Mouse (Mus musculus) megakaryocyte, adult 5-6 weeks (primary cell): ENCODE data around the gene Auts2. TPM values are rescaled to one million over a fixed set of nuclear protein-coding genes. Genes with fewer than 3 reads are reported as not detected.

Experiments
- ATAC-seq: 2 replicates; pipeline ENCODE4 v1.8.0; 2016; ENCODE audit warnings: mild to moderate bottlenecking, inconsistent platforms; ENCODE audit not compliant: poor library complexity, severe bottlenecking
- total RNA-seq, 2 experiments: library from RNA; stranded (forward) in 1 of 2; stranded (reverse) in 1 of 2; fragments of 153-499, 151-499 nt in 1 of 2; fragments of 221-1000, 200-1000 nt in 1 of 2; gene quantifications; 2 replicates each; pipeline versions ENCODE4 v1.2.3 to v1.2.4; 2015 to 2017

Auts2 gene
- total RNA-seq, 2 experiments from 2014 or later = 0.42 to 1.1 TPM

- ATAC-seq = no peak
Observed at GRCm38 (mm10) chr5:131595730-131596129, 947.4 kb downstream of the Auts2 start.

GRCm38 (mm10) chr5:131594597-131594996 is 948.5 kb downstream of the Auts2 start:
- no peak for ATAC-seq

DNA sequence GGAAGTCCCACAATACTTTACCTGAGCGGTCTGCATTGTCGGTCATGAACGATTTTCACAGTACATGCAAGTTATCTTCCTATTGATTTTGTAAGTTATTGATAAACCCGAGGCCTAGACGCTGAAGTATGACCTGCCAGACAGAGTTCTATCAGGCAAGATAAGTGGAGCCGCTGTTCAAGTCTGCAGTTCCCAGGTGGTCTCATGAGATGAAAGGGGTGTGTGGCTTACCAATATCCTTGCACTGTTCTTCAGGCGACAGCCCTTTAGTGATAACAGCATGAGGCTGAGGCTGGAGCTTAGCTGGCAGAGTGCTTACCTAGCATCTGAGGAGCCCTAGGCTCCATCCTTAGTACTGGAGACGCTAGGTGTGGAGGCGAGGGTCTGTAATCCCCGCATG is 949.9 kb downstream of the Auts2 start:
- no peak for ATAC-seq

DNA sequence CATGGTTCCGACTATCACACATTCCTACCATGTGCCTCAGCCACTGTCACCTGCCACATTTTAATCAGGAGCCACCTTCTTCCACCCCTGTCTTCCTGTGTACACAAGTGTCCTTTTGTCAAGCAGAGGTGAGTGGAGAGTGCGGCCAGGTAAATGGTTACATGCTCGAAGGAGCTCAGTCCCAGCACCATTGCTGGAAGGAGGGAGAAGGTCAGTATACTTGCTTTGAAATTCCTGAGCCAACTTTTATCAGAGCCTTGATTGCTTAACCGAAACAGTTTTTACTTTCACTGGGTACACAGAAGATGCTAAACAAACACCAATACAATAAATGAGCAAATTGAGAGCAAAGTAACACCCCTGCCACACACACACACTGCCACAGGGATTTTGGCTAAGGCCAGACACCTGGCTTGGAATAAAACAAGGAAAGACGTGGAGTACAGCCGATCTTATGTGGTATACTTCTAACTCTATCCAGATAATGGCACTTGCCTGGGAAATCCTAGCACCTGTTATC is 953.1 kb downstream of the Auts2 start:
- ATAC-seq = no peak

DNA sequence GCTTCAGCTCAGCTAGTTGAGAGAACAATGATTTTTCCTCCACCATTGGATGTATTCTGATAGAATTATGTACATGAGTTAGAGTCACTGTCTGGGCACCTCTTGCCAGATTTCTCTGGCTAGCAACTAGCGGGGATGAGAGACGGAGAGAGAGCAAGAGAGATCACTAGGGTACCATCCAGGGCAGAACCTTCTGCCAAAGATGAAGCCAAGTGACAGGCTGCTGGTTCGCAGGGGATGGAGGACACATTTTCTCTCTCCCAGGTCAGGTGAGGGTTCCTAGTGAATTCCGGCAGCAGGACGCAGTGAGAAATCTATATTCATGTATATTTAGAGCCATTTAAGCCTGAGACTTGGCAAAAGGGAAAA is 956.8 kb downstream of the Auts2 start:
- no peak for ATAC-seq

DNA sequence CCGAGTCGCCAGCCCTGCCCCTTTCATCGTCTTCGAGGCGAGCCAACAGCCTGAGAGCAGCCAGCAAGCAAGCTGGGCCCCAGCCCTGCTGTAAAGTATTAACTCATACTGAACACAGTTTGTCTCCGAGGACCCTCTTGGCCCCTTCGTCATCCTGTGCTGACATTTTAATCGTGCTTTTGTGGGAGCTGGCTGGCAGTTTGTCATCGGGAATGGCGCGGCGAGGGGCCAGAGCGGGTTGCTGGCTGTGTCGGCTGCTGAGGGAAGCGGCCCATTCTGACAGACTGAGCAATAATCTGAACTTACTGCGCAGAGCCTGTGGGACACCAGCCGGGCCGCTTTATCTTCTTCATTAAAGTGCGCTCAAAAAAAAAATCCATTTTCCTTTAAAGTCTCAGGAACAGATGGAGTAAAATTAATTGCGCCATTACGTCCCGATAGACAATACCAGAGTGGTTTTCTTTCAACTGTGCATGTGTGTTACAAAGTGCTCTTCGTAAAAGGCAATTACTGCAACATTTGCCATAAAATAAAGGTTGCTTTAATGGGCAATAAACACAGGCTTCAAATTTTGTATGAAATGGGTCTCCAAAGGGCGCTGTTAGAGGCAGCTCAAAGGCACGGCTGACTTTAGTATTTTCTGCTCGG is 957.3 kb downstream of the Auts2 start:
- no peak for ATAC-seq

DNA sequence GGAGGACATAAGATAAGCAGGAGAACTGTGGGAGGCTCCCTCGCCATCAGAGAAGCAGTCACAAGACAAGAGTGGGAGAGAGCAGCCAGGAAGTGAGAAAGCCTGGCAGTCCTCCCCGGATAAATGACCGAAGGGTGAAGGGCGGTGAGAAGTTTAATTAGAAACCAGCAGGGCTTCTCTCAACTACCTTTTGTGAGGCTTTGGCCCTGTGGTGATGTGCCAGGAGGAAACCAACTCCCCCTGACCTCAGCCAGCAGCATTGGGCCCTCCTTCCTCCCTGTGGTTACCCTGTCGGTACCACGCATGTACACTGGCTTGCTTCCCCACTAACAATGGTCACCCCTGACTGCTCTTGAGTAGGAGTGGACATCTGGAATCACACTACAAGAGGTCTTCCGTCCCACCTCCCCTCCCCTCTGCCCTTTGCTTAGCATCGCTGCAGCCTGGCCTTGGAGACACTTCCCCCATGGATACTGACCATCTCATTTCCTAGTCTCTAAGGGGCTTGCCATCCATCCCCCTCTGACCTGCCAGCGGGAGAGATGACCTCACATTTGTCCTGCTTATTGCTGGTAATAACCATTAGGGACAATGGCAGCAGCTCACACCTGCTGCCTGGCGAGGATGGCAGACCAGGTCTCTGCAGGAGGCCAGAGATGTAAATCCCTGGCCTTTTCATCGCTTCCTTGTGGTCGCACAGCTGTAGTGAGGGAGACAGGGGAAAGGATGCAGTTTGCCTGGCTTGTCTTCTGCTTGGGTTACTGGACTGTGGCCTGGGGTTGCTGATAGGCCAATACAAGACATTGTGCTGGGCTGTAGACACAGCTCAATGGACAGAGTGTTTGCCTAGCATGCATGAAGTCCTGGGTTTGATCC is 958.6 kb downstream of the Auts2 start:
- no peak for ATAC-seq

- no peak for ATAC-seq
Observed at GRCm38 (mm10) chr5:131581110-131582050, 961.8 kb downstream of the Auts2 start.

DNA sequence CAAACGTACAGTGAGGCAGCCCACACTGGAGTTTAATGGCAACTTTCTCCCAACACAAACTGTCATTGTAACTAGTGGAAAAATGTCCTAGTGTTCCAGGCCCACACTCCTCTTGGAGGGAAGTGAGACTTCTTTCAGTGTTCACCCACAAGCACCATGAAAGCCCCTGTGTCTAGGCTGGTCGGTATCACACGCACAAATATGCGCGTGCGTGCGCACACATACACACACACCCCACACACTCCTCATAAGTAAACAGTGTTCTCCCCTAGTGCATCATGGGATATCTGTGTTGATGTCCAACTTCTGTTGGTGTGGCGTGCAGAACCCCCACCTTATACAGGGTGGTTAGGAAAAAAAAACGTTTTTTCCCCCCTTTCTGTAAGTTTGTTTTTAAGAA is 964.4 kb downstream of the Auts2 start:
- ATAC-seq = no peak

- no peak for ATAC-seq
Observed at GRCm38 (mm10) chr5:131575733-131576265, 967.3 kb downstream of the Auts2 start.

DNA sequence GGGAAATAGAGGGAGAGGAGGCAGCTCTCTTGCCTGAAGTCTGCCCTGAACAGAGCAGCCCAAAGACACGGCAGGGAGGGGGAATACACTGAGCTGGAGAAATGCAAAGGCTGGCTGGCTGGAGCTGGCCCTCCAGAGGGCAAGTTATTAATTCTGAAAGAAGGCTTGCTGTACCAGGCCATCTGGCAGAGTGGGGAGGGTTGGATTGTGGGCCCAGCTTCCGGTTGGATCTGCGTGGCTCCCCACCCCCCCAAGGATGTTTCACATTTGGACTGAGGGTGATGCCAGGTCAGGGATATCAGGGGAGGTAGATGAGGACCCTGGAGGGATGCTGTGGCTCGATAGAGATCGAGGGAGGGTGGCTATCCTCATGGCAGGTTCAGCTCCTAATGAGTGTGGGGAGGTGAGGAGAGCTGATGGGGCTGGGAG is 968.0 kb downstream of the Auts2 start:
- ATAC-seq = no peak

DNA sequence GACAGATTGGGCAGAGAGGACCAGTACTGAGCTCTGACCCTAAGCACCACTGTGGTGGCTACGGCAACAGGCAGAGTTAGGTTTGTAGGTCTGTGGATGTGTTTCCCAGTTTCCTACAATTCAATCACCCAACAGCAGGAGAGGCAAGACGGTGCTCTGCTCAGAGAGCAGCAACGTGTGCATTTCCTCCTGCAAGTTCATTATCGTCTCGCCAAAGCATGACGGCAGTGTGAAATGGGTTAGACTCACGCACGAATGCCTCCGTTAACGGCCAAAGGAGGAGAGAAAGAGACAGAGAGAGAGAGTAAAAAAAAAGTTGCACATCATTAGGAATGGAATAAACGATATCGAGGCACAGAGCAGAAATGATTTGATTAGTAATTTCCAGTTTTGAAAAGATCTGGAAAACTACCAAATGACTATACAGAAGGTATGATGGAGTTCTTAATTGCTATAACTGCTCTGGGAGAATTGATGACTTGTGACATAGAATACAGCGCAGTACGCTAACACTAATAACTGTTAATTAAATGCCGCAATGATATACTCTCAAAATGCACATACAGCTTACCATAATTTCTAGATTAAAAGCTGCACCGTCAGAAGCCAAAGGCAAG is 968.6 kb downstream of the Auts2 start:
- no peak for ATAC-seq

DNA sequence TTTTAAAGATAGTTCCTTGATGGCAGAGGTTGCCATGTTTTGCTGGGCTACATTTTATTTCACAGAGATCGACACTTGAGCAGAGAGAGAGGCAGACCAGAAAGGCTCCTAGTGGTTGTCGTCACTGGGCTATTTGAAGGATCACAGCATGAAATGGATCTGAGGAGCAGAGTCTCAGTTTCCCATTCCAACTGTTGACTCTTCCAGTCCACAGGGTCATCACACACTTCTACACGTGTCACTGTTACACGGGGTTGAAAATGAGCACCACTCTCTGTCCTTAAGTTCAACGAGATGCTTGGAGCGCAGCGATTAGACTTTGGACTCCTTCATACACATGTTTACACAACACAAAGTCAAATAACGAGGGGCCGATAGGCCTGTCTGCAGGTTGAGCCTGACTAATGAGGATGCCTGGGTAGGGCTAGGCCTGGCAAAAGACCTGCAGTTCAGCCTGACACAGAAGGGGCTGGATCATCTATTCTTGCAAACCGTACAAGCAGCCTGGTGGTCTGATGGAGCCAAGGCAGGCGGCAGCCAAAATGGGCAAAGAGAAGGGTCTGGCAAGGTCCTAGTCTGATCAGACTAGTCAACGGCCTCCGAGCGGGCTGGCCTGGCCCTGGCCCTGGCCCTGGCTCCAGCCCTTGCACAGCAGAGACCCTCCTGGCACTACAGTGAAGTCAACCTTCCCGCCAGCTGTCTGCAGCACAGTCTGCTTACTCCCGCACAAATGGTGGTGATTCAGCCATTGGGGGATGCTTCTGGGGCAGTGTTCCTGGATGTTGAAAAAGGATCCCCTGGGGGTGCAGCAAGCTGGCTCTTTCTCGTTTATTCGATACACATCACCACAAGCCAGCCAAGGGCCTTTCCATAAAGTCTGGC is 969.6 kb downstream of the Auts2 start:
- no peak for ATAC-seq

GRCm38 (mm10) chr5:131566032-131566431 is 977.1 kb downstream of the Auts2 start:
- no peak for ATAC-seq

- no peak for ATAC-seq
Observed at GRCm38 (mm10) chr5:131563630-131564252, 979.4 kb downstream of the Auts2 start.

DNA sequence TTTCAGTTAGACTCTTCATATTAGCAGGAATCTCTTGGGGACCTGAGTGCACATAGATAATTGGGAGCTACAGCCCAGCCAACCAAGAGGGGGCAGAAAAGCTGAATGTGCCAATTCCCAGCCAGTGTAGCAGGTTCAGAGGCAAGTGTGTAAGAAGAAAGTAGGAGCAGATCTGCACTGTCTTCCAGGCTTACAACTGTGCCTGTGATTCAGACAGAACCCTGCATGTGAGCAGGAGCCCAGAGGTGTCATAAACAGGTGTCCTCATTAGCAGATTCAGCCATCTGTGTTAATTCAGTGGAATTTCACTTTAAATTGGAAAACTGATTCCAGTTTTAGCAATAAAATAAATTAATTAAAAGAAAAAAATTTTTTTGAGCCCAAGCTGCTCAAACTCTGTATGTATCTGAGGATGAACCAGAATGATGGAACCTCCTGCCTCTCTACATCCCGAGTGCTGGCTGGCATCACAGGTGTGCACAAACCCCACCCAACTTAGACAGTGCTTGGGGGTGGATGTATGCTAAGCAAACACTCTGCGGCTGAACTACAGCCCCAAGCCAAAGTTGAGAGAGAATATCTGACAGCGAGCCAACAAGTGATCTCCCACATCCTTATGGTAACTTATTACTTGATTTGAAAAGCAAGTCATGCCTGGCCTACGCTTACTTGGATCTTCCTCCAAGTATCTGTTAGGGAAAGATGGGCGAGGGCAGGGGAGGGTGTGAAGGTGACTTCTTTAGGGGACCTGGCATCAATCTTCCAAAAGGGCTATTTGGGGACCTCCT is 982.2 kb downstream of the Auts2 start:
- no peak for ATAC-seq

- no peak for ATAC-seq
Observed at GRCm38 (mm10) chr5:131558403-131559174, 984.6 kb downstream of the Auts2 start.
